Mouse (Mus musculus) brain, embryonic 14.5 days (tissue): ENCODE data around the gene Notch1. TPM values are rescaled to one million over a fixed set of nuclear protein-coding genes. Genes with fewer than 3 reads are reported as not detected.

ENCODE experiments used
- DNase-seq: peaks from one replicate; pipeline ENCODE4 v3.0.0-alpha.2; 2011; ENCODE audit warnings: low read depth
- CTCF ChIP-seq: fragments of 200-500 bp; IDR thresholded peaks from 2 replicates; pipeline ENCODE4 v1.5.1; 2012; ENCODE audit warnings: inconsistent platforms, mild to moderate bottlenecking, moderate library complexity, borderline replicate concordance; ENCODE audit not compliant: insufficient read depth, insufficient read length; ENCODE audit errors: extremely low read depth
- POLR2A ChIP-seq: fragments of 200-500 bp; IDR thresholded peaks from 2 replicates; pipeline ENCODE4 v1.6.1; 2012; ENCODE audit warnings: mild to moderate bottlenecking, inconsistent platforms, borderline replicate concordance; ENCODE audit not compliant: poor library complexity, insufficient read depth, insufficient read length, severe bottlenecking; ENCODE audit errors: extremely low read depth
- polyA plus RNA-seq: library from polyadenylated mRNA; depleted of rRNA; stranded (reverse); fragments of >200 nt; gene quantifications from 2 replicates; pipeline ENCODE4 v1.2.3, GENCODE M21; 2012

Notch1 gene
- polyA plus RNA-seq, 1 experiment = 42.4 TPM

DNA sequence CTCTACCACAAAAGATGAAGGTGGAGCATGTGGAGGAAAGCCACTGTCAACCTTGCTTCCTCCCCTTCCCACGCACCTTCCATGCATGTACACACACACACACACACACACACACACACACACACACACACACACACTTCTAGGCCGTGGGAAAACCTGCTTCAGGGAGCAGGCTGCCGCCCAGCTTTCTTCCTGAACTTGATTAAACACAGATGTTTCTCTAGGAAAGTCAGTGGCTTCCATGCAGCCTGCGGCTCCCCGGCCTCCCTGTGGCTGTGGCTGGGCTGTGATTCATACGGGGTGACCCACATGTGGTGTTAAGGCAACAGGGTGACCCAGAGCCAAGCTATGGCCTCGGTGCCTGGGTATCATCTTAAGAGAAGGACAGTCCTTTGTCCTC is 22.1 kb downstream of the Notch1 start:
- no peak for TF ChIP-seq POLR2A
- TF ChIP-seq CTCF = no peak
- DNase-seq = no peak

DNA sequence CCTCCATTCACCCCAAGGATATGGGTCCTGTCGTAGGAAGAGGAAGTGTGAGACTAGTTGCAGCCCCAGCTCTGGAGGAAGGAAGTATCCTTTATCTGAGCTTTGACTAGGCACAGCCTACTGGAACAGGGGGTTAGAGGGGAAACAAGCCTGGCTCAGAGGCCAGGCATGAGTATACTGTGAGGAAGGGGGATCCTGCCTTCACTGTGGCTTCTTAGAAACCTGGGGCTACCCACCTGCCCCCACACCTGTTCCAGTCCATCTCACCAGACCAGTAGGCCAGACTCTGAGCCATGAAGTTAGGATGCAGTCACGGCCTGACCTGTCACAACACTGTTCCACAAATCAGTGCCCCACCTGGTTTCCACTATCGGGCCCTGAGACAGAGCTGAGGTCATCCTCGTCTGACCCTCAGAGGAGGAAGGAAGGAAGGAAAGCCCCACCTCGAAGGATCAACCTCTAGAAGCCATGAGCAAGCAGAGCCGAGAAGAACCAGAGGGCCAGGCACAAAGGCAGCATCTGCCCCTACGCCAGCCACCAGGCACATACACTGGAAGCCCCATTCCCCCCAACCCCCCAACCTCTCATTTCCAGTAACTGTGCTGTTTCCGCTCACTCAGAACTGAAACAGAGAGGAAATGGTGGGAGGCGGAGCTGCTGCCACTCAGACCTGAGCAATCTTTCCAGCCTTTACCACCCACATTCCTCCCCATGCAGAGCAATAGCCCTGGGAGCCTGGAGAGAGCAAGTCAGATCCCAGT is 23.3 kb downstream of the Notch1 start:
- TF ChIP-seq CTCF = no peak
- TF ChIP-seq POLR2A = no peak
- peak; percentile 82 for DNase-seq

DNA sequence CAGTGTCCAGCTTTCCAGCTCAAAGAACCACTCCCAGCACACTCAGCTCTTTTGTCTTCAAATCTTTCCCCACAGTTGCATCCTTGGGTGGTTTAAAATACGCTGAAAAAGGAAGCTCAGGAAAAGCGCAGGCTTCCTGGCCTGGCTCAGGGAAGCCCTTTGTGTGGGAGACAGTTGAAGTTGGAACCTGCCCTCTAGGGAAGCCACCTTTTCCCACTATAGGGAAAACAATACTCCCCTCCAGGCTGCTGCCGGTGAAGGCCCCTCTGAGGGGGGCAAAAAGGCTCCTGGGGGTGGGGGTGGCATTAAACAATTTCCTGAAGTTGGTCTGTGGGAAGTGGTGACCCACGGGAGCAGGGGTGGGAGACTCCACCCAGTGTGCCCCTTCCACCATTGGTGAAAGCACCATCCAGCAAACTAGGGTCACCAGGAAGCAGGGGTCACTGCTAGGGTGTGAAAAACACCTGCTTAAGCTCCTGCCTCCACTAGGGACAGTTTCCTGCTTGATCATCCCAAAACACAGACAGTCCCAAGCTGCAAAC is 25.6 kb downstream of the Notch1 start:
- DNase-seq = no peak
- TF ChIP-seq POLR2A (no peak), CTCF (no peak)

DNA sequence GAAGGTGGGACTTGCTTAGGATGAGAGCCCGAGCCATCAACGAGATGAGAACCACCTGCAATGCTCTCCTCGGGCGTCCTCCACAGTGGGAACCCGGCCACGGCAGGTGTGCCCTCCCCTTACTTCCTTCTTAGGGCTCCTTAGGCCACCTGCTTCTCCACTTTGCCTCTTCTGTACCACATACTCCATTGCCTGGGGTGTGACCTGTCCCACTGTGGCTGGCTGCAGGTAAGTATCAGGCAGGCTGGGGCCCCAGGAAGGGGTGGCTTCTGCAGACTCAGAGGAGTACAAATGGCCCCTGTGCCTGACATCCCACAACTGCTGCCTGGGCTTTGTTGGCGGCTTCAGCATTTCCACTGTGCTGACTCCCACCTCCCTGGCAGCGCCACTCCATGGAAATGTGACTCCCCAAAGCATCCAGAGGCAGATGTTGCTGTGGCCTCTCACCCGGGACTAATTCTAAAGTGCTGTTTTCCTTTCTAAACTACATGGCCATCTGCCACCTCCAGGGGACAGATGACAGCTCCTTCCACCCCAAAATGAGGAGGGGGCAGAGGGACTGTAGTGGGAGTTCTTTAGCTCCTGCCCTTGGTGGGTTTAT is 27.8 kb downstream of the Notch1 start:
- DNase-seq = peak; percentile 83
- TF ChIP-seq POLR2A (no peak), CTCF (no peak)

DNA sequence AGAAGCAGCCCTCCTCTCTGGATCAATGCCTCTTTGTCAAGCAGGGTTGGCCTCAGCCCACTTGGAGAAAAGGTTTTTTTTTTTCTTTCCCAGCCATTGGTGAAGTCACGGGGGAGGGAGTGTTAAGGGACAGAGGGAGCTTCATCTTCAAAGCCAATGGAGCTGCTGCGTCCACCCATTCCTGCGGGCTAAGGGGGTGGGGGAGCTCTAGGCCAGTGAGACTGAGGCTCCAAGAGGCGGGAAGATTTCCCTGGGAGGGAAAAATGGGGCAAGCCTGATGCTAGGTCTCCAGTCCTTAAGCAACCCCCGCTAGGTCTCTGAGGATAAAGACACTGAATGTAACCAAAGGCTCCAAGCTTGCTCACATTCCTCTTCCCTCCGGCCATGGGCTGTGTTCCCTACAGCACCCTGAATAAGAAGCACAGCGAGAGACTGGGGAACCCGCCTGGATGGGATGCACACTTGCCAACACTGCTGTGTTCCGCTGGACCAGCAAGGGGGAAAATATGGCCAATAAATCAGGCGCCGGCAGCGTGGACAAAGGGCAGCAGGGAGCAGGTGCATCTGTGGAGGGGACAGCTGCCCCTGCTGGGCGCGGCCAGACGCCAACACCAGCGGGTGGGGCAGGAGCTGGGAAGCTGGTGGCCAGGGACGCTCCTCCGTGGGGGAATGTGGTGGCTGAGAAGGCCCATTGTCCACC is 29.0 kb downstream of the Notch1 start:
- TF ChIP-seq CTCF (no peak), POLR2A (no peak)
- peak; percentile 95 for DNase-seq

DNA sequence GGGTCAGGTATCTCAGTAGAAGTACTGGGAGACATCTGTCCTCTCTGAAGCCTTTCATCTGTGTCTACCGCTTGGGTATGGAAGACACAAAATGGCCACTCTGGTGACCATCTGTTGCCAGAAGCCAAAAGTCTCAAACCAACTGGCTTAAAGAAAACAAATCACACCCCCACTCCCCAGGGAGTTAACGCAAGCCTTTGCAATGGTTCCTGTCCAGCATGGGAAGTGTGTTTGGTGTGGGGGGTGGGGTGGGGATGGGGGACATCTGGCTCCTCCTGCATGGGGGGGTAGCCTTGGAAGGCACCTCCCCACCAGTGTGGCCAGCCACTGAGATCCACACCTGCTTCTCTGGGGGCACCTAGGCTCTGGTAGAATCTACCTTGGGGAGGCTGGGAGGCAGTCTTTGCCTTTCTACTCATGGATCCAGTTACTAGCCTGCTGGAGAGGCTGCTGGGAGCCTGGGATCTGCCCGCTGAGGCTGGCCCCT is 29.6 kb downstream of the Notch1 start:
- TF ChIP-seq POLR2A = no peak
- TF ChIP-seq CTCF = no peak
- peak; percentile 66 for DNase-seq

DNA sequence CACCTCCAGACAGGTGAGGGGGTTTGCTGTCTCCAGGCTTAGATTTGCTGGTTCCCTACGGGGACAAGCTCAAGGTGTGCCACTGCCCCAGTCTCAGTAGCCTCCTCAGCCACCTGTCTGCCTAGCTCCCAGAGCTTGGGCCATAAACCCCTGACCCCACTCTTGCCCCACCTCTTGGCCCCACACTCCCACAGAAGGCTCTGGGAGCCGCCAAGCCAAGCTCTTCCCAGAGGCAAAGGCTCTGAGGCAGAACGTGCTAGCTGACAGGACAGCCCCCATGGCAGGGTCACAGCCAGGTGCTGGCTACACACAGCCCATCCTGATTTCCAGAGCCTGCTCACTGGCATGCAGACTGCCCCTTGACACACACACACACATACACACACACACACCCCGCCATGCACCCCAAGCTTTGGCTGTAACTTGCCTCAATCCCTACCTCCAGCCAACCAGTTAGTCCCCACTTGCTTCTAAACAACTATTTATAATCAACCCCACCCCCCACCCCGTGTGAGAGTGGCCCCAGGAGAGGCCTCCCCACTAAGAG is 30.1 kb downstream of the Notch1 start:
- DNase-seq = no peak
- TF ChIP-seq POLR2A (no peak), CTCF (no peak)

DNA sequence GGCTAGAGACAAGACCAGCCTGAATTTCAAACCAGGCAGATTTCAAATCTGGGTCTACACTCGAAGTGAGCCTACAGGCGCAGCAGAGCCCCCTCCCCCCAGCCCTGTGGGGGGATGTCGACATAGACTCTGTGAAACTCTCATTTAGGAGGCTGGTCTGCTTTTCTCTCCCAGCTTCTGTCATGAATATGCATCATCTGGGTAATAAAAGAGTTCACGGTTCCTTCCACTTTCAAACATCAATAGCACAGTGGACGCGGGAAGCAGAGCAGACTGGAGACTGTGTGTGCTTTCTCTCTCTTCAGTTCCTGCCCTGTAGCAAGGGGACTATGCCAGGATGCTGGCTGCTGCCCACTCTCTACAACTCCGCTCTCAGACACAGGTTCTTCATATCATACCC is 30.8 kb downstream of the Notch1 start:
- DNase-seq = peak; percentile 97
- TF ChIP-seq CTCF = no peak

DNA sequence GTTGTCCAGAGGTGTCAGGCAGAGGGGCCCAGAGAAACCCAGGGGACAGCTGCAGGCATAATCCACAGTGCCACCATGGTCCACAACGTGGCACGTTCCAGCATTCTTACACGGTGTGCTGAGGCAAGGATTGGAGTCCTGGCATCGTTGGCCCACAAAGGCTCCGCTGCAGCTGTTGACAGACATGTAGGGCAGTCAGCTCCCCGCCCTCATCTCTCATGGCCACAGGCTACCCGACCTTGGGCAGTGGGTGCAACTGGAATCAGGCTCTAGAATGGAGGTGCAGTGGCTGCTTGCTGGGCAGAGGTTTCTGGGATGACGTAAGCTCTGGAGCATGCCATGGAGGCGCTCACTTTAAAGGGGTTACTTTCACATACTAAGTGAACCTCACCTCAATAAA is 31.2 kb downstream of the Notch1 start:
- TF ChIP-seq CTCF = no peak
- no peak for TF ChIP-seq POLR2A
- no peak for DNase-seq

DNA sequence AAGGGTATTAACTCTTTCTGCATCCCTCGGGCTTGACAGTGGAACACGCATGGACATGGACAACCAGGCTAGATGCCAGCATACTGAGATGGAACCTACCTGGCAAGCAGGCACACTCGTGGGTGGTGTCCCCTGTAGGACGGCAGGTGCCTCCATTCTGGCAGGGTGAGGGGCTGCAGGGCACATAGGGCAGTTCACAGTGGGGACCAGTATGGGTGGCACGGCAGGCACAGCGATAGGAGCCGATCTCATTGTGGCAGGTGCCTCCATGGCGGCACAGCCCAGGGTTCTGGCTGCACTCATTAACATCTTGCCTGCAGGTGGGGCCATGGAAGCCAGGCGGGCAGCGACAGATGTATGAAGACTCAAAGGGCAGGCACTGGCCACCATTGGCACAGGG is 32.3 kb downstream of the Notch1 start:
- no peak for TF ChIP-seq CTCF
- no peak for TF ChIP-seq POLR2A
- DNase-seq = no peak

DNA sequence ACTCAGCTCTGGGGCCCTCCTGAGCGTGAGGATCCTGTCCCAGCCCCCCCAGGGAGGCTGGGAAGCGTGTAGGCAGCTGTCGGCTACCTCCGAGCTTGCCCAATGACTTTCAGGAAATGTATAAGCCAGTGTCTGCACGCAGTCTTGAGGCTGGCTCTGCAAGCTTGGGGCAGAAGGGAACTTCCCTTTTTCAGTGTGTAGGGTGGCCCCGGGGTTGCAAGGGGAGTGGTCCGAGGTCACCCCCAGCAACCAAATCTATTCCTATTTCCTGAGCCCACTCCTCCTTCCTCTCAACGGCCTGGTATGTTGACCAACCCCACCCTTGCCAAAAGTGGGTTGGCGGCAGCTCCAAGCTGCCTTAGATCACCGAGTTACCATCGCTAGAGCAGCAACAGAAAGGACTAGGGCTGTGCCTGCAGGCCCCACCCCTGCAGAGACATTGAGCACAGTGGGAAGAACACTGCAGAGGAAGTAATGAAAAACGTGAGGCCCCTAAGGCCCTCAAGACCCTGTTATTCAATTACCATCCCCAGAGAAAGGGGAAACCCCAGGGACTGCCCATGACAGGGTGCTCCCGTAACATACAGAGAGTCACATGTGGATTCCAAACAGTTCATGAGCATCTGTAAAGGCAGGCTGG is 33.1 kb downstream of the Notch1 start:
- no peak for TF ChIP-seq CTCF
- TF ChIP-seq POLR2A = no peak
- DNase-seq = no peak
